Mouse (Mus musculus): ENCODE data around the gene Glrx. TPM values are rescaled to one million over a fixed set of nuclear protein-coding genes. Genes with fewer than 3 reads are reported as not detected.

Gene Glrx
- polyA plus RNA-seq, 1 experiment from 2014 or later: 131 TPM

- peak overlapping the region; percentile 77 for H3K4me2 ChIP-seq
- no peaks in the 10 kb centered on the region for H3K9me3 ChIP-seq (replicated peaks)
- H3K27ac ChIP-seq: peak overlapping the region; percentile 95
- H3K36me3 ChIP-seq: no peaks in the 10 kb centered on the region
- ATAC-seq (replicated peaks; ENCODE audit: insufficient number of reproducible peaks, insufficient read depth, low FRiP score, low read depth): no peak
- H3K27me3 ChIP-seq: no peaks in the 10 kb centered on the region
- WGBS: 31% methylated on average over 6 of the region's 6 CpGs
- peak overlapping the region; percentile 73 for H3K4me3 ChIP-seq
- peaks cover 35% of the 10 kb centered on the region for H3K4me1 ChIP-seq (replicated peaks)
- peak overlapping the region; percentile 66 for H3K9ac ChIP-seq
Observed at GRCm38 (mm10) chr13:75840752-75841285, 1.2 kb downstream of the Glrx start.

- ATAC-seq (replicated peaks; ENCODE audit: insufficient number of reproducible peaks, insufficient read depth, low FRiP score, low read depth): no peak
- Histone ChIP-seq H3K9me3 (replicated peaks) (no peaks in the 10 kb centered on the region), H3K9ac (no peak overlapping the region), H3K4me1 (replicated peaks) (peaks cover 35% of the 10 kb centered on the region), H3K27me3 (no peaks in the 10 kb centered on the region), H3K4me2 (peak overlapping the region; percentile 77), H3K36me3 (no peaks in the 10 kb centered on the region; the same call in none of the 2 replicates), H3K4me3 (peak overlapping the region; percentile 73), H3K27ac (no peak overlapping the region)
- WGBS: 71% methylated on average over 3 of the region's 3 CpGs
Observed at GRCm38 (mm10) chr13:75841950-75842349, 2.3 kb downstream of the Glrx start.

DNA sequence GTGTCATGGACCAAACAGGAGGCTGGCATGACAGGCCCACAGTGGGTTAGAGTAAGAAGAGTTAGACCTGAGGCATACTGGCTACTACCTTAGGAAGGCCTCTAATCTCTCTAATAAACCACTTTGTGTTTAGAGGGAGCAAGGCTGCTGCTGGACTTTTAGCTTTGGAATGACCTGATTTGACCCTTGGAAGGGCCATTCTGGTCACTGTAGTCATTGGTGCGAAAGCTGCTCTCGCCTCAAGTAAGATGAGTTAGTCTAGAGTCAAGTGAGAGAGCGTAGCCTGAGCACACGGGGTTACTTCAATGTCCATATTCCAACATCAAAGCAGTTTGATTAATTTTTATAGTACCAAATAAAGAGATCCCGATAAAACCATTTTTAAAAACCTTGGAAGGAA is 3.7 kb downstream of the Glrx start:
- ATAC-seq (replicated peaks; ENCODE audit: insufficient number of reproducible peaks, insufficient read depth, low FRiP score, low read depth): no peak
- WGBS: 94% methylated on average over 5 of the region's 5 CpGs

GRCm38 (mm10) chr13:75843993-75844683 is 4.5 kb downstream of the Glrx start:
- peaks cover 35% of the 10 kb centered on the region for H3K4me1 ChIP-seq (replicated peaks)
- no peaks in the 10 kb centered on the region for H3K27me3 ChIP-seq
- H3K4me3 ChIP-seq: no peak overlapping the region
- no peak overlapping the region for H3K9ac ChIP-seq
- no peaks in the 10 kb centered on the region for H3K9me3 ChIP-seq (replicated peaks)
- ATAC-seq (replicated peaks; ENCODE audit: insufficient number of reproducible peaks, insufficient read depth, low FRiP score, low read depth): no peak
- H3K36me3 ChIP-seq: peaks cover 13% of the 10 kb centered on the region
- no peak overlapping the region for H3K4me2 ChIP-seq
- H3K27ac ChIP-seq: no peak overlapping the region
- WGBS: 75% methylated on average over 8 of the region's 8 CpGs

More for the DNA sequence above, 3.7 kb downstream of the Glrx start:
- Histone ChIP-seq H3K27ac (no peak overlapping the region), H3K36me3 (peaks cover 13% of the 10 kb centered on the region), H3K9me3 (replicated peaks) (no peaks in the 10 kb centered on the region), H3K4me2 (no peak overlapping the region), H3K9ac (no peak overlapping the region), H3K4me3 (no peak overlapping the region), H3K27me3 (no peaks in the 10 kb centered on the region), H3K4me1 (replicated peaks) (peaks cover 35% of the 10 kb centered on the region)

- H3K27ac ChIP-seq: no peak overlapping the region
- peaks cover 13% of the 10 kb centered on the region for H3K36me3 ChIP-seq
- no peaks in the 10 kb centered on the region for H3K9me3 ChIP-seq (replicated peaks)
- 88% methylated on average over 2 of the region's 2 CpGs for WGBS
- H3K9ac ChIP-seq: no peak overlapping the region
- no peak overlapping the region for H3K4me2 ChIP-seq
- peaks cover 30% of the 10 kb centered on the region for H3K4me1 ChIP-seq (replicated peaks)
- no peak overlapping the region for H3K4me3 ChIP-seq
- H3K27me3 ChIP-seq: no peaks in the 10 kb centered on the region
- ATAC-seq (replicated peaks; ENCODE audit: insufficient number of reproducible peaks, insufficient read depth, low FRiP score, low read depth): no peak
Observed at GRCm38 (mm10) chr13:75844833-75845518, 5.3 kb downstream of the Glrx start.

DNA sequence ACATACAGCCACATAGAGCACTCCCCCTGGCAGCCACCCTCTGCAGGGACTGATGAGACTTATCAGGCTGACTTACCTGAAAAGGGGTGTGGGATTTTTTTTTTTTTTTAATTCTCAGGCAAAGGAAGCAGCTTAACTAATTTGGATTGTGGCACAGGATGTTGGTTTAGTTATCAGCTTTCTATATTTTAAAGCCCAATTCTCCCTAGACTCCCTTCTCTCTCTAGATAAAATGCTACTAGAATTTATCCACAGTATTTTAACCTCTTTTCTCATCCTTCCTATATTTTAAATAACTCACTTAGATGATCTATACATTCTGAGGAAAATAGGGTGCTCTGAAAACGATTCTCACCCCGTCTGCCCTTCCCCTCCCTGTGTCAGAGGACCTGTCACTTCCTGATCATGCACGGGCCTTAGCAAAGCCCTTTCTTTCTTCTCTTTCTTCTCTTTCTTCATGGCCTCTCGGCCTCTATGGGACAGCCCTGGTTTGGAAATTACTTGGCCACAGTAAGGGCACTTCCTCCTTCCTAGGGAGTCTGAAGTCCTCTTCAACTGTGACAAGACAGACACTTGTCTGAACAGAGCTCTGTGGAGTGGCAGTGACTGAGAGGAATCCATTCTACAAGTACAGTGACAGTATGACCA is 6.0 kb downstream of the Glrx start:
- H3K4me3 ChIP-seq: no peak overlapping the region
- H3K9me3 ChIP-seq (replicated peaks): no peaks in the 10 kb centered on the region
- WGBS: 65% methylated on average over 4 of the region's 4 CpGs
- H3K27me3 ChIP-seq: no peaks in the 10 kb centered on the region
- ATAC-seq (replicated peaks; ENCODE audit: insufficient number of reproducible peaks, insufficient read depth, low FRiP score, low read depth): no peak
- H3K36me3 ChIP-seq: peaks cover 13% of the 10 kb centered on the region
- H3K4me1 ChIP-seq (replicated peaks): peaks cover 27% of the 10 kb centered on the region
- H3K27ac ChIP-seq: no peak overlapping the region
- H3K4me2 ChIP-seq: no peak overlapping the region
- H3K9ac ChIP-seq: no peak overlapping the region

GRCm38 (mm10) chr13:75847027-75847426 is 7.4 kb downstream of the Glrx start:
- no peaks in the 10 kb centered on the region for H3K27me3 ChIP-seq
- H3K36me3 ChIP-seq: peaks cover 13% of the 10 kb centered on the region
- H3K9me3 ChIP-seq (replicated peaks): no peaks in the 10 kb centered on the region
- no peak overlapping the region for H3K4me2 ChIP-seq
- WGBS: 84% methylated on average over 6 of the region's 6 CpGs
- H3K4me3 ChIP-seq: no peak overlapping the region
- H3K4me1 ChIP-seq (replicated peaks): peaks cover 13% of the 10 kb centered on the region
- no peak overlapping the region for H3K27ac ChIP-seq
- H3K9ac ChIP-seq: no peak overlapping the region
- no peak for ATAC-seq (replicated peaks; ENCODE audit: insufficient number of reproducible peaks, insufficient read depth, low FRiP score, low read depth)

DNA sequence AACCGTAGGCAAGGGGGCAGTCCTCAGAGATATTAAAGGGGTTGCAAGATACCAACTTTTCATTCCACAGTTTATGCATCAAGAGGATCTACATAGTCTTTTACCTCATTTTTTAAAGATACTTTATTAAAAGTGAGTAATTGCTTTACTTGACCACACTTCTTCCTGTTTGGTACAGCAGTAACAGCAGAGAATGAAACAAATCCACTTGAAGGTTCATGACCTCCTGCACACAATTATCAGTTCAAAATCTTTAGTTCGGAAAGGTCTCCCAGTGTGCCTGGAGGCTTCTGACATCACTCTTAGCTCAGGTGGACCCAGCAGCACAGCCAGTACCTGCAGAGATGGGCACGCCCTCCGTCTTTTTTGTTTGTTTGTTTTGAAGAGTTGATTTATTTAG is 12.4 kb downstream of the Glrx start:
- Histone ChIP-seq H3K9ac (no peak overlapping the region), H3K4me1 (replicated peaks) (no peaks in the 10 kb centered on the region), H3K36me3 (peaks cover 13% of the 10 kb centered on the region), H3K4me2 (no peak overlapping the region), H3K27ac (no peak overlapping the region), H3K4me3 (no peak overlapping the region), H3K27me3 (no peaks in the 10 kb centered on the region), H3K9me3 (replicated peaks) (no peaks in the 10 kb centered on the region)
- ATAC-seq (replicated peaks; ENCODE audit: insufficient number of reproducible peaks, insufficient read depth, low FRiP score, low read depth): no peak
- 84% methylated on average over 4 of the region's 4 CpGs for WGBS

DNA sequence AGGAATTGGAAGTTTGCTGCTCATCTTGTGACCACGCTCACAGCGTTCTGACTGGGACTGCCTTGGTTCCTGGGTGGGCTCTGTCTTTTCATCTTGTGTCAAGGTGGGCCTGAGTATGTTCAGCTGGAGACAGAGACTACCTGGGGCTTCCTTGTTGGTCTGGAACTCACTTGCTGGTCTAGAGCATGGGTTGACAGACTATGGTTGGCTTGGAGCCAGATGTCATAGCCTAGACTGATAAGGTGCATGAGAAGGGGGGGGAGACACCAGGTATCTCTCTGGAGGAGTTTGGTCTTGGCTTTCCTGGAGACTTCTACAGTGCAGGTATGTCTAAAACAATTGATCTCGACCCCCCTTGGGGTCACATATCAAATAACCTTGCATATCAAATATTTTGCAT is 13.4 kb downstream of the Glrx start:
- H3K9me3 ChIP-seq (replicated peaks): no peaks in the 10 kb centered on the region
- H3K4me3 ChIP-seq: no peak overlapping the region
- no peak overlapping the region for H3K9ac ChIP-seq
- 92% methylated on average over 3 of the region's 3 CpGs for WGBS
- no peak overlapping the region for H3K4me2 ChIP-seq
- H3K36me3 ChIP-seq: peaks cover 3% of the 10 kb centered on the region; the same call in 1 of the 2 replicates
- H3K27ac ChIP-seq: no peak overlapping the region
- H3K27me3 ChIP-seq: no peaks in the 10 kb centered on the region
- no peak for ATAC-seq (replicated peaks; ENCODE audit: insufficient number of reproducible peaks, insufficient read depth, low FRiP score, low read depth)
- H3K4me1 ChIP-seq (replicated peaks): no peaks in the 10 kb centered on the region

- Histone ChIP-seq H3K27me3 (no peaks in the 10 kb centered on the region), H3K9me3 (replicated peaks) (no peaks in the 10 kb centered on the region), H3K4me3 (no peak overlapping the region), H3K4me2 (no peak overlapping the region), H3K4me1 (replicated peaks) (no peaks in the 10 kb centered on the region), H3K9ac (no peak overlapping the region), H3K27ac (no peak overlapping the region), H3K36me3 (no peaks in the 10 kb centered on the region)
- WGBS: 71% methylated on average over 1 of the region's 1 CpGs
- no peak for ATAC-seq (replicated peaks; ENCODE audit: insufficient number of reproducible peaks, insufficient read depth, low FRiP score, low read depth)
Observed at GRCm38 (mm10) chr13:75859264-75859844, 19.7 kb downstream of the Glrx start.

DNA sequence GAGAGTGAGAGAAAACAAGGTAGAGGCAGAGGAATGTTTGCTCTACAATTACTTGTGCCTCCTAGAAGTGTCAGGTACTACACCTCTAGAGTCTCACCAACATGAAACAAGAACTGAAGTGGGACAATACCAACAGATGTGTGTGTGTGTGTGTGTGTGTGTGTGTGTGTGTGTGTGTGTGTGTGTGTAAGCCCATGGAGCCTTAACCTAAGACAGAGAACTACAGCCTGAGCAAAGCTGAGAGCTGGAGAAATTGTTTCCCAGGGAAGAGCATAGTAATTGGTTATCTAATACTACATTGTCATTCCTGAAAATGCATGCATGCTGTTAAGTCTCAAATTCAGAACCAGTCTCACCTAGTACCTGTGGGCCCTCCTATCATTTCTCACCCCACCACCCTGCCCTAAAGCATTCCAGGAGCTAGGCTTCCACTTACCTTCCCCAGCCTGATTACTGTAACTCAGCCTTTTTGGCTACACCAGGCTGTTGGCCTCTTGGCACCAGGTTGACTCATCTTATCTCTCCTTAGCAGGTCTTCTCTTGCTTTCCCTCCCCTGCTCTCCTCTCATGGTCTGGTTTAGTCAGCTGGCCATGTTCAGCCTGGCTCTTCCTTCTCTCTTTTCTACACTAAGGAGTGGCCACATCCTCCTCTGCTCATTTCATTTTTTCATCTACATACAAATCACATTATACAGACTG is 26.0 kb downstream of the Glrx start:
- Histone ChIP-seq H3K4me3 (no peak overlapping the region), H3K4me1 (replicated peaks) (no peaks in the 10 kb centered on the region), H3K36me3 (peaks cover 4% of the 10 kb centered on the region; the same call in 1 of the 2 replicates), H3K27me3 (no peaks in the 10 kb centered on the region), H3K9me3 (replicated peaks) (no peaks in the 10 kb centered on the region), H3K27ac (no peak overlapping the region), H3K4me2 (no peak overlapping the region), H3K9ac (no peak overlapping the region)
- ATAC-seq (replicated peaks; ENCODE audit: insufficient number of reproducible peaks, insufficient read depth, low FRiP score, low read depth): no peak
